ENCODE assay signal across 13 mouse cellular contexts in the genomic region with DNA sequence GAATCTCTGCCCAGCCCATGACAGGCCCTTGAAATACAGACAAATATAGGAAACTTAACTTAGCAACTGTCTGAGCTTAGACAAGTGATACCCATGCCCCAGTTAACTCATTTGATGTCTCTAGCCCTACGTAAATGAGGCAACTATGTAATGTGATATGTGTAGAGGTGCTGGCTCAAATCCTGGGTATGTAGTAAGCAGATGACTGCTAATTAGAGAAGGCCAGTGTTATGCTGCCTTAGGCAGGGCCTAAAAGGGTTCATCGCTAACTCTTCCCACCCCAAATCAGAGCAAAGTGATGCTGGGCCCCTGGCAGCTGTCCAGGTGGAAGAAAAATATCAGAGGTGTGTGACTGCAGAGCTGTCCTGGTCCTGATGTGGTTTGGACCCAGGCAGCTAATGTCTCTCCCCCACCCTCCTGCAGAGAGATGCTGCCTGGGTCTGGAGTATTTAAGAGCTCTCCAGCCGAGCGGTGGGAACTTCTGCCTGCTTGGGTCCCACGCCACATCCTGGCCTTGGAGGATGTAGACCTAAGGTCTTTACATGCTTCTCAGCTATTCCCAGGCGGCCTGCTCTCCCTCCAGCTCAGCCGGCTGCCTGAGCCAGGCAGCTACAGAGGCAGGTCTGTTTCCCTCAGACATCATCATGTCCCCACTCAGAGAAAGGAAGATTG. TPM values are rescaled to one million over a fixed set of nuclear protein-coding genes. Genes with fewer than 3 reads are reported as not detected.
DNase-seq lines count a peak whose midpoint lies in the region; ATAC-seq lines count a peak whose summit lies in the region.
"Had no signal": no experiment of that assay in that cellular context is flagged by ENCODE, and none has a peak within 500 bp of the region (broad histone marks: within the 10 kb centered on the region; RNA-seq: fewer than 3 reads in every experiment).

No protein-coding gene starts in this region.

- H3K27me3 ChIP-seq in forebrain, embryonic 13.5 days, result no peaks in the 10 kb centered on the region
- no peaks in the 10 kb centered on the region for H3K27me3 ChIP-seq in forebrain, embryonic 10.5 days (ENCODE audit: poor library complexity, severe bottlenecking)
- no peaks in the 10 kb centered on the region for H3K27me3 ChIP-seq in neural tube, embryonic 13.5 days
- H3K27me3 ChIP-seq: intestine, embryonic 15.5 days had no signal

- 0 out of 2 replicates have a peak overlapping the region, but pooled peaks have one; percentile 5 for H3K27ac ChIP-seq in forebrain, embryonic 13.5 days
- H3K27ac ChIP-seq in forebrain, embryonic 10.5 days, result no peak overlapping the region
- H3K27ac ChIP-seq in neural tube, embryonic 13.5 days (replicated peaks), result peak overlapping the region; percentile 68
- H3K27ac ChIP-seq: intestine, embryonic 15.5 days had no signal

- no peak for DNase-seq in forebrain, embryonic 10.5 days (ENCODE audit: extremely low spot score, low spot score)
- peak; percentile 29 to 38 for DNase-seq in heart, postnatal 14 days
- DNase-seq in heart, postnatal 36 days, result no peak
- no peak for DNase-seq in neural tube, embryonic 10.5 days (ENCODE audit: extremely low spot score, low spot score)
- no peak for DNase-seq in adrenal gland, adult 2 months
- DNase-seq in right cerebral cortex, postnatal 10 days (ENCODE audit: low spot score in 2 of 2), result no peak
- DNase-seq: cerebellum, postnatal 10 days; lung, adult 18-20 months; thymus, postnatal 14 days had no signal

- WGBS in forebrain, embryonic 13.5 days, result 64% methylated on average over 7 of the region's 7 CpGs
- WGBS in forebrain, embryonic 10.5 days, result 72% methylated on average over 7 of the region's 7 CpGs
- WGBS in neural tube, embryonic 13.5 days, result 66% methylated on average over 7 of the region's 7 CpGs

- H3K4me1 ChIP-seq in forebrain, embryonic 13.5 days, result peaks cover 18% of the 10 kb centered on the region; the same call in 1 of the 2 replicates
- peaks cover 14% of the 10 kb centered on the region for H3K4me1 ChIP-seq in forebrain, embryonic 10.5 days
- H3K4me1 ChIP-seq in neural tube, embryonic 13.5 days (replicated peaks), result peaks cover 51% of the 10 kb centered on the region

- H3K4me3 ChIP-seq in forebrain, embryonic 13.5 days, result no peak overlapping the region
- H3K4me3 ChIP-seq in forebrain, embryonic 10.5 days, result no peak overlapping the region
- no peak overlapping the region for H3K4me3 ChIP-seq in neural tube, embryonic 13.5 days
- H3K4me3 ChIP-seq: intestine, embryonic 15.5 days had no signal

- intact Hi-C loops in heart, postnatal 14 days (cut with DNase I), result loop anchor here (5.0 kb wide), 1 partner anchor 47 kb away; no protein-coding TSS in a partner anchor
- intact Hi-C loops in heart, postnatal 36 days (cut with DNase I), result no loop called here

- no peaks in the 10 kb centered on the region for H3K9me3 ChIP-seq in forebrain, embryonic 13.5 days (replicated peaks)
- H3K9me3 ChIP-seq in forebrain, embryonic 10.5 days, result no peaks in the 10 kb centered on the region
- no peaks in the 10 kb centered on the region for H3K9me3 ChIP-seq in neural tube, embryonic 13.5 days
- H3K9me3 ChIP-seq: intestine, embryonic 15.5 days had no signal

- no peaks in the 10 kb centered on the region for H3K36me3 ChIP-seq in forebrain, embryonic 13.5 days (ENCODE audit: poor library complexity, severe bottlenecking)
- H3K36me3 ChIP-seq in forebrain, embryonic 10.5 days (replicated peaks), result no peaks in the 10 kb centered on the region
- H3K36me3 ChIP-seq in neural tube, embryonic 13.5 days, result no peaks in the 10 kb centered on the region
- H3K36me3 ChIP-seq: intestine, embryonic 15.5 days had no signal

- ATAC-seq in forebrain, embryonic 13.5 days, result peak; percentile 59; the same call in 1 of the 2 replicates
- peak; percentile 29 for ATAC-seq in neural tube, embryonic 13.5 days (ENCODE audit: low read depth)
- ATAC-seq: intestine, embryonic 15.5 days had no signal

- H3K4me2 ChIP-seq in forebrain, embryonic 13.5 days, result no peak overlapping the region
- H3K4me2 ChIP-seq in neural tube, embryonic 13.5 days, result no peak overlapping the region
- H3K4me2 ChIP-seq: intestine, embryonic 15.5 days had no signal

- H3K9ac ChIP-seq in forebrain, embryonic 13.5 days, result no peak overlapping the region
- H3K9ac ChIP-seq in neural tube, embryonic 13.5 days, result no peak overlapping the region
- H3K9ac ChIP-seq: intestine, embryonic 15.5 days had no signal

RNA-seq across cellular contexts. Expression of gene Daam2, which starts 44.4 kb away (rescaled TPM):
- 1.2 TPM in 2 replicates for polyA plus RNA-seq in forebrain, embryonic 13.5 days (2015; fragmentation: Nextera tagmentation; extraction: Ambion mirVana)
- 1.5 and 1.7 TPM in 2 replicates for polyA plus RNA-seq in forebrain, embryonic 10.5 days (2016; fragmentation: Nextera tagmentation; extraction: Ambion mirVana)
- total RNA-seq in heart, postnatal 14 days (2021), result 10 to 100 TPM; 10.6 to 13.0 TPM
- 1 to 10 TPM; 7.6 to 7.8 TPM for total RNA-seq in heart, postnatal 36 days (2021)
- 6.8 and 7.7 TPM in 2 replicates for polyA plus RNA-seq in neural tube, embryonic 13.5 days (2015; fragmentation: Nextera tagmentation; extraction: Ambion mirVana)
- 10 to 100 TPM; 29.8 to 35.9 TPM for total RNA-seq in adrenal gland, adult 2 months (2021)
- polyA plus RNA-seq in adrenal gland, adult 2 months (2012; rRNA removed), result 8.2 and 9.3 TPM in 2 replicates
- total RNA-seq: megakaryocyte-erythroid progenitor cell, adult 5-6 weeks had no signal

Comparison
In these comparisons a context has a peak if more than half of its experiments do, and no peak if none do; other contexts are left out.
1. DNase-seq: peak in heart, postnatal 14 days (2 of 2); none in forebrain, embryonic 10.5 days (single experiment), heart, postnatal 36 days (0 of 2), neural tube, embryonic 10.5 days (single experiment), adrenal gland, adult 2 months (single experiment) and right cerebral cortex, postnatal 10 days (0 of 2).